Mouse (Mus musculus): Measurements from ENCODE around the gene Tmcc3.

GRCm38 (mm10) chr10:94555394-94555793 lies 243.6 kb downstream of the Tmcc3 start:
- TF ChIP-seq CTCF (IDR thresholded peaks at IDR 0.05; ENCODE audit: low read depth, low read length) (no peak), POLR2A (IDR thresholded peaks at IDR 0.05; ENCODE audit: borderline replicate concordance, low read depth, low read length) (no peak)

Measured in bone marrow macrophage, adult 2 months (primary cell).